Mouse (Mus musculus): ENCODE measurements around the gene Drd2. TPM values are rescaled to one million over a fixed set of nuclear protein-coding genes. Genes with fewer than 3 reads are reported as not detected.

Drd2 gene
- total RNA-seq, 1 experiment from 2014 or later = not detected

DNA sequence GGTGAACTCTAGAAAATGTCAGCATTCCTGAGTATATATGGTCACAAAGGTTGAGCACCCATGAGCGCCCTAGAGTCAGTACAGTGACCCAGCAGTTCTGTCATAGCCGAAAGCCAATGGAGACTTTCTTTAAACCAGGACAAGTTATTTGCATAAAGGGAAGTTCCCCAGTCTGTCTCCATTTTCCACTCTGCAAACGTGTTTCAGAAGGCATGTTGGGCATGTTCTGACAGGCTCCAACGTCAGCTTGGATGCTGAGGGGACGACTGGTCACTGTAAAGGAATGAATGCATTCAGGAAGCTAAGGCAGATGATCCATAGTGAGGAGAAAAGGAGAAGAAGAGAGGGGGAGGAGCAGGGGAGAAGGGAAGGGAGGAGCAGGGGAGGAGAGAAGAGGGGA, 87.1 kb downstream of the Drd2 start:
- ATAC-seq (ENCODE audit: extremely low read depth, insufficient number of reproducible peaks, low FRiP score, poor library complexity, severe bottlenecking) = no peak

DNA sequence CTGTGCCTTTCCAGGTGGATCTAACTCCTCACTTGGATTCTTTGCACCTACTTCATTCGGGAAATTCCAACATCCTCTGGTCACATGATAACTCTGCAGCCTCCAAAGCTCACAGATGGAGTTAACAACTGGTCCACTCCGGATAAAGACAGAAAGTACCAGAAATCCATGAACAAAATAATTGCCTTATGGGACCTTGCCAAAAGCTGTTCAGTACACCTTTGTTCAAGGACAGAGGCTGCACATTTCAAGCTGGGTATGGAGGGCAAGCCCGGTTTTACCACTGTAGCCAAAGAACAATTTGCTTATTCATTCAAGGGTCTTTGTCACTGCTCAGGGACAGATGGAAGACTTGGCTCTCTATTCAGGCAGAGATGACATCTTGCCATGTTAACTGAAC, 102.2 kb downstream of the Drd2 start:
- no peak for ATAC-seq (ENCODE audit: extremely low read depth, insufficient number of reproducible peaks, low FRiP score, poor library complexity, severe bottlenecking)

DNA sequence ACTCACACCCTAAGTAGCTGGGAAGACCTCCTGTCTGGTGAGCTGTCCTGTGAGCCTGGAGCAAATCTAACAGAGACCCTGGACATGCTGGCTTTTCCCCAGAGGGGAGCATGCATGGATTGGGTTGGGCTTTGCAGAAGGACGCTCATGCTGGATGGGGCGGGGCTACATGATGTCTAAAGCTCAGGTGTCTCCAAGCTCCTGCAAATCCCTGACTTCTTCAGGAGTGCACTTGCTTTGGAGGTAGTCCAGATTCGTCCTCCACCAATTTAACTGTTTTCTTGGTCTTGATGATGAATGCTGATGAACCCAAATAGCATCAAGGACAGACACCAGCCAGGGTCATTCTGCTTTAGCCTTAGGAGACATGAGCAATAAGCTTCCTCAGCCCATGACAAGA, 110.1 kb downstream of the Drd2 start:
- ATAC-seq (ENCODE audit: extremely low read depth, insufficient number of reproducible peaks, low FRiP score, poor library complexity, severe bottlenecking) = no peak

DNA sequence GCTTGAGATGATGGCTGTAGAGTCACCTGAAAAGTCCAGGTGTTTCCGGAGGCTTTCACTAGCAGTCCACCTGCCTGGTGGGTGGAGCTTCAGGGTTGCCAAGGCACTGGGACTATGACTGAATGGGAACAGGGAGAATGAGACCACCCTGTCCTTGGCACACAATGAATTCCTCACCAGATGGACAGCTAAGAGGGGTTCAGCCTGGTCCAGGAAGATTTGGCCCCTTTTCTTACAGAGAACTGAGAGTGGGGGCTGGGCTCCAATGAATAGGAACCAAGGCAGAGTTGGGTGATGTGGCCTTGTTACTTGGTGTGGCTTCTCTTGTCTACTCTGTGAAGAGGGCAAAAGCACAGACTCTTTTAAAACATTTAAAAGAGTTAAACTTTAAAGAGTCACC, 112.0 kb downstream of the Drd2 start:
- no peak for ATAC-seq (ENCODE audit: extremely low read depth, insufficient number of reproducible peaks, low FRiP score, poor library complexity, severe bottlenecking)

DNA sequence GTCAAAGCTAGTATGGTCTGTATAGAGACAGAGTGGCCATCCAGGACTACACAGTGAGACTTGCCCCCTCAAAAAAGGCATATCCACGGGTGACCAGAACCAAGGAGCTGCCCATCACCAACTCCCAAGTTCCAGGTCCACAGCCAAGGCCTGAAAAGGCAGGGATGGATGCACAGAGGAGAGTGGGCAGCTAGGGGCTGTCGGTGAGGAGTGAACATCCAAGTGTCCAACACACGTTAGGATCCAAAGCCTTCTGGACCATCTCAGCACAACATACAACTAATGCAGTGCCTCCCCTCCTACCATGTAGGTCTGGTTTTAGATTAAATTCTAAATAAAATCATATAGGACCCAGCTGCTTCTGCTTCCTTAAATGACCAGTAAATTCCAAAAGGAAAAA, 115.7 kb downstream of the Drd2 start:
- no peak for ATAC-seq (ENCODE audit: extremely low read depth, insufficient number of reproducible peaks, low FRiP score, poor library complexity, severe bottlenecking)

Other genes starting within 250 kb of the Drd2 start
- gene Gm4894, start 90.1 kb upstream of the Drd2 start, total RNA-seq (2017) = not detected in 2 replicates
- 0.93 TPM in 1 of 2 replicates, not detected in the other for gene Ankk1, start 86.4 kb downstream of the Drd2 start, total RNA-seq (2017)
- 0.81 and 1.1 TPM in 2 replicates for gene Ttc12, start 145.6 kb downstream of the Drd2 start, total RNA-seq (2017)

Measured in neutrophil, adult 5-6 weeks (primary cell).